Mouse (Mus musculus): ENCODE measurements at regions not wholly inside any gene's neighbourhood (a gene's known extent, or its start where the extent isn't known, plus 50 kb on each side); places are given as distances from the start of the nearest gene placed in this dataset.

- no peak for DNase-seq (ENCODE audit: low read depth)
Observed at GRCm38 (mm10) chr3:41179037-41179880, 96.4 kb upstream of the Pgrmc2 start.

GRCm38 (mm10) chr3:41177124-41177523 is 94.3 kb upstream of the Pgrmc2 start:
- no peak for DNase-seq (ENCODE audit: low read depth)

- DNase-seq (ENCODE audit: low read depth): no peak
Observed at GRCm38 (mm10) chr3:41175356-41175755, 92.5 kb upstream of the Pgrmc2 start.

GRCm38 (mm10) chr3:41173561-41173960 is 90.7 kb upstream of the Pgrmc2 start:
- DNase-seq (ENCODE audit: low read depth): no peak

- no peak for DNase-seq (ENCODE audit: low read depth)
Observed at GRCm38 (mm10) chr3:41172306-41173215, 89.7 kb upstream of the Pgrmc2 start.

GRCm38 (mm10) chr3:41171772-41172171 is 88.9 kb upstream of the Pgrmc2 start:
- no peak for DNase-seq (ENCODE audit: low read depth)

- no peak for DNase-seq (ENCODE audit: low read depth)
Observed at GRCm38 (mm10) chr3:41171310-41171709, 88.5 kb upstream of the Pgrmc2 start.

- no peak for DNase-seq (ENCODE audit: low read depth)
Observed at GRCm38 (mm10) chr3:41170566-41170965, 87.7 kb upstream of the Pgrmc2 start.

- DNase-seq (ENCODE audit: low read depth): no peak
Observed at GRCm38 (mm10) chr3:41169430-41169829, 86.6 kb upstream of the Pgrmc2 start.

GRCm38 (mm10) chr3:41168181-41168967 is 85.5 kb upstream of the Pgrmc2 start:
- DNase-seq (ENCODE audit: low read depth): no peak

- no peak for DNase-seq (ENCODE audit: low read depth)
Observed at GRCm38 (mm10) chr3:41167476-41167875, 84.6 kb upstream of the Pgrmc2 start.

- DNase-seq (ENCODE audit: low read depth): no peak
Observed at GRCm38 (mm10) chr3:41164736-41165135, 81.9 kb upstream of the Pgrmc2 start.

GRCm38 (mm10) chr3:41163767-41164166 is 80.9 kb upstream of the Pgrmc2 start:
- no peak for DNase-seq (ENCODE audit: low read depth)

GRCm38 (mm10) chr3:41162514-41162913 is 79.7 kb upstream of the Pgrmc2 start:
- no peak for DNase-seq (ENCODE audit: low read depth)

GRCm38 (mm10) chr3:41160648-41161047 is 77.8 kb upstream of the Pgrmc2 start:
- DNase-seq (ENCODE audit: low read depth): no peak

- no peak for DNase-seq (ENCODE audit: low read depth)
Observed at GRCm38 (mm10) chr3:41158314-41158973, 75.6 kb upstream of the Pgrmc2 start.

GRCm38 (mm10) chr3:41157428-41157827 is 74.6 kb upstream of the Pgrmc2 start:
- no peak for DNase-seq (ENCODE audit: low read depth)

- no peak for DNase-seq (ENCODE audit: low read depth)
Observed at GRCm38 (mm10) chr3:41156562-41156961, 73.7 kb upstream of the Pgrmc2 start.

- DNase-seq (ENCODE audit: low read depth): no peak
Observed at GRCm38 (mm10) chr3:41155132-41155760, 72.4 kb upstream of the Pgrmc2 start.

GRCm38 (mm10) chr3:41154402-41154801 is 71.6 kb upstream of the Pgrmc2 start:
- no peak for DNase-seq (ENCODE audit: low read depth)

- DNase-seq (ENCODE audit: low read depth): no peak
Observed at GRCm38 (mm10) chr3:41151989-41152388, 69.1 kb upstream of the Pgrmc2 start.

Measured in c-Kit-positive CD71-negative TER-119-negative erythroid progenitor cells, embryonic 14.5 days (primary cell).